Mouse (Mus musculus): Measurements from ENCODE around the gene Adora1. TPM values are rescaled to one million over a fixed set of nuclear protein-coding genes. Genes with fewer than 3 reads are reported as not detected.

Adora1 gene
- total and polyA plus RNA-seq, 3 experiments, result not detected

DNA sequence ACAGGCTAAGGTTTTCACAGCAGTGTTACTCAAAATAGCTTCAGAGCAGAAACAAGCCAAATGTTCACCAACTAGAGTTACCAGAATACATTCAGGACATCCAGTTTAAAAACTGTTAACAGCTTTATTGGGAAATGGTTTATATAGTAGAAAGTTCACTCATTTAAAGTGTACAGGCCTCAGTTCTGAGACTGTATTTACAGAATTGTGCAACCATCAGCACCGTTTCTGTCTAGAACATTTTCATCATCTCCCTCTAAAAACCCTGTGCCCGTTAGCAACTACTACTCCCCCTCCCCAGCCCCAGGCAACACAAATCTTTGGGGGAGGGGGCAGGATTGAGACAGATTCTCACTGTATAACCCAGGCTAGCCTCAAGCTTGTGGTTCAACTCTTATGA, 7.1 kb upstream of the Adora1 start:
- TF ChIP-seq TCF12 (IDR thresholded peaks at IDR 0.05; ENCODE audit: low read depth, low read length) (no peak), TBP (IDR thresholded peaks at IDR 0.05; ENCODE audit: low read depth, low read length) (no peak), NRF1 (IDR thresholded peaks at IDR 0.05; ENCODE audit: insufficient read depth, low read depth, low read length, poor library complexity, severe bottlenecking) (no peak), MAFK (IDR thresholded peaks at IDR 0.05; ENCODE audit: borderline replicate concordance, low read depth, low read length) (no peak), MXI1 (IDR thresholded peaks at IDR 0.05; ENCODE audit: low read depth, low read length) (no peak), SIN3A (IDR thresholded peaks at IDR 0.05; ENCODE audit: low read length) (no peak), POLR2AphosphoS5 (IDR thresholded peaks at IDR 0.05; ENCODE audit: borderline replicate concordance, low read depth, low read length) (no peak), ZNF384 (IDR thresholded peaks at IDR 0.05; ENCODE audit: low read depth, low read length) (no peak), TAL1 (IDR thresholded peaks at IDR 0.05; ENCODE audit: low read length) (no peak), ELF1 (IDR thresholded peaks at IDR 0.05; ENCODE audit: low read depth, low read length) (no peak), SMC3 (IDR thresholded peaks at IDR 0.05; ENCODE audit: low read depth, low read length) (no peak), E2F4 (IDR thresholded peaks at IDR 0.05; ENCODE audit: borderline replicate concordance, low read depth, low read length) (no peak), HCFC1 (IDR thresholded peaks at IDR 0.05; ENCODE audit: low read depth, low read length) (no peak), GABPA (IDR thresholded peaks at IDR 0.05; ENCODE audit: low read depth, low read length) (no peak), ZC3H11A (IDR thresholded peaks at IDR 0.05; ENCODE audit: low read depth, low read length) (no peak)
- Histone ChIP-seq H3K79me2 (ENCODE audit: control insufficient read depth, insufficient read depth, low read length, poor library complexity) (no peaks in the 10 kb centered on the region), H3K9me3 (replicated peaks; ENCODE audit: insufficient read depth, low read length) (no peaks in the 10 kb centered on the region), H3K9ac (ENCODE audit: control insufficient read depth, low read depth, low read length, poor library complexity, severe bottlenecking) (no peak overlapping the region), H3K27ac (ENCODE audit: control insufficient read depth, low read depth, low read length) (no peak overlapping the region), H3K27me3 (ENCODE audit: control insufficient read depth in 1 of 2, insufficient read depth in 2 of 2, low read length in 2 of 2) (peaks cover 0 to 3% of the 10 kb centered on the region in 2 experiments; a peak in 2 of 4 replicates), H3K36me3 (ENCODE audit: control insufficient read depth in 1 of 2, insufficient read depth in 2 of 2, low read length in 2 of 2) (no peaks in the 10 kb centered on the region), H3K4me3 (ENCODE audit: control insufficient read depth in 1 of 2, insufficient read depth in 1 of 2, low read depth in 2 of 2, low read length in 2 of 2) (no peak overlapping the region), H3K4me1 (ENCODE audit: control insufficient read depth in 1 of 2, insufficient read depth in 2 of 2, low read length in 2 of 2) (peaks cover 0 to 3% of the 10 kb centered on the region in 2 experiments; a peak in 1 of 4 replicates)
- DNase-seq (ENCODE audit: low read depth, low spot score), result no peak

DNA sequence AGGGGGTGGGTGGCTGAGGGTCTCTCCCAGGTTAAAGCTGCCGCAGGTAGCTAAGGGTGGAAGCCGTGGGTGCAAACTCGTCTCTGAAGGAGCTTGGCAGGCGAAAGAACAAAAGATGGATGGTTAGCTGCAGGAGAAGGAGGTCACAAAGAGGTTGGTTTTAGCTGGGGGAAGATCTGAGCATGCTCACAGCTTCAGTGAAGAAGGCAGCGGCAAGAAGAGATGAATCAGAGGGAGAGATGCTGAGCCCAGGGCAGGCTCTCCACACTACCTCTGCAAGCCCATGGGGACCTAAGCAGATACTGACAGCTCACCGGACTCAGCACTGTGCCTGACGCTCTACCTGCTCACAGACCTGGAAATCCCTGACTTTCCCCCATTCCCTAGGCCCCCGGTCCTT, 6.1 kb upstream of the Adora1 start:
- no peak overlapping the region for H3K27ac ChIP-seq (ENCODE audit: control insufficient read depth, low read depth, low read length)
- no peaks in the 10 kb centered on the region for H3K36me3 ChIP-seq (ENCODE audit: control insufficient read depth in 1 of 2, insufficient read depth in 2 of 2, low read length in 2 of 2)
- TF ChIP-seq EP300 (IDR thresholded peaks at IDR 0.05; ENCODE audit: low read depth in 1 of 2, low read length in 2 of 2) (no peak), TBP (IDR thresholded peaks at IDR 0.05; ENCODE audit: low read depth, low read length) (no peak), JUND (IDR thresholded peaks at IDR 0.05; ENCODE audit: low read depth, low read length) (no peak), TCF12 (IDR thresholded peaks at IDR 0.05; ENCODE audit: low read depth, low read length) (no peak), HCFC1 (IDR thresholded peaks at IDR 0.05; ENCODE audit: low read depth, low read length) (no peak), E2F4 (IDR thresholded peaks at IDR 0.05; ENCODE audit: borderline replicate concordance, low read depth, low read length) (no peak), POLR2A (IDR thresholded peaks at IDR 0.05; ENCODE audit: control insufficient read depth in 1 of 2, insufficient read depth in 1 of 2, low read depth in 1 of 2, low read length in 2 of 2, poor library complexity in 1 of 2) (no peak), GATA1 (IDR thresholded peaks at IDR 0.05; ENCODE audit: low read depth, low read length) (no peak), ZMIZ1 (IDR thresholded peaks at IDR 0.05; ENCODE audit: low read depth, low read length) (no peak), NRF1 (IDR thresholded peaks at IDR 0.05; ENCODE audit: insufficient read depth, low read depth, low read length, poor library complexity, severe bottlenecking) (no peak), BHLHE40 (IDR thresholded peaks at IDR 0.05; ENCODE audit: borderline replicate concordance, low read depth, low read length) (no peak), KAT2A (conservative IDR thresholded peaks at IDR 0.05; ENCODE audit: low read depth, low read length) (no peak)
- H3K9me3 ChIP-seq (replicated peaks; ENCODE audit: insufficient read depth, low read length), result no peaks in the 10 kb centered on the region
- H3K79me2 ChIP-seq (ENCODE audit: control insufficient read depth, insufficient read depth, low read length, poor library complexity), result no peaks in the 10 kb centered on the region
- no peak overlapping the region for H3K9ac ChIP-seq (ENCODE audit: control insufficient read depth, low read depth, low read length, poor library complexity, severe bottlenecking)
- peaks cover 0 to 3% of the 10 kb centered on the region in 2 experiments; a peak in 3 of 4 replicates for H3K27me3 ChIP-seq (ENCODE audit: control insufficient read depth in 1 of 2, insufficient read depth in 2 of 2, low read length in 2 of 2)
- H3K4me1 ChIP-seq (ENCODE audit: control insufficient read depth in 1 of 2, insufficient read depth in 2 of 2, low read length in 2 of 2), result peaks cover 0 to 3% of the 10 kb centered on the region in 2 experiments; a peak in 1 of 4 replicates
- no peak for DNase-seq (ENCODE audit: low read depth, low spot score)
- H3K4me3 ChIP-seq (ENCODE audit: control insufficient read depth in 1 of 2, insufficient read depth in 1 of 2, low read depth in 2 of 2, low read length in 2 of 2), result no peak overlapping the region
